Mouse (Mus musculus): ENCODE measurements around the gene Gm6803. TPM values are rescaled to one million over a fixed set of nuclear protein-coding genes. Genes with fewer than 3 reads are reported as not detected.

The Gm6803 gene
- not detected in 2 replicates for polyA plus RNA-seq (2012; ENCODE audit: low replicate concordance)

GRCm38 (mm10) chr12:88018671-88019070, at the start of gene Gm6803:
TSS of gene Gm6803 (minus strand) at chr12:88018771.

GRCm38 (mm10) chr12:88026704-88027103, 8.1 kb upstream of the Gm6803 start, which contains the start of gene Gm2056:
TSS of gene Gm2056 (plus strand) at chr12:88027004.

GRCm38 (mm10) chr12:88011548-88011947, 7.0 kb downstream of the Gm6803 start, which contains the start of gene Gm2075:
TSS of gene Gm2075 (plus strand) at chr12:88011848.

Other genes with a start within 250 kb of the Gm6803 start
- not detected in 2 replicates for gene Gm21319, start 243.0 kb downstream of the Gm6803 start, polyA plus RNA-seq (2012; ENCODE audit: low replicate concordance)
- not detected in 2 replicates for gene Gm21936, start 223.3 kb downstream of the Gm6803 start, polyA plus RNA-seq (2012; ENCODE audit: low replicate concordance)
- gene BB287469, start 202.2 kb downstream of the Gm6803 start, polyA plus RNA-seq (2012; ENCODE audit: low replicate concordance) = not detected in 2 replicates
- gene Gm2001, start 176.4 kb downstream of the Gm6803 start, polyA plus RNA-seq (2012; ENCODE audit: low replicate concordance) = not detected in 2 replicates
- gene Gm2016, start 144.7 kb downstream of the Gm6803 start, polyA plus RNA-seq (2012; ENCODE audit: low replicate concordance) = not detected in 2 replicates
- not detected in 2 replicates for gene Gm2022, start 123.4 kb downstream of the Gm6803 start, polyA plus RNA-seq (2012; ENCODE audit: low replicate concordance)
- gene Gm2035, start 98.9 kb downstream of the Gm6803 start, polyA plus RNA-seq (2012; ENCODE audit: low replicate concordance) = not detected in 2 replicates
- 0.21 TPM in 1 of 2 replicates, not detected in the other for gene Gm2042, start 64.7 kb downstream of the Gm6803 start, polyA plus RNA-seq (2012; ENCODE audit: low replicate concordance)
- gene Gm2075, start 6.9 kb downstream of the Gm6803 start, polyA plus RNA-seq (2012; ENCODE audit: low replicate concordance) = not detected in 2 replicates
- not detected in 2 replicates for gene Gm2056, start 8.2 kb upstream of the Gm6803 start, polyA plus RNA-seq (2012; ENCODE audit: low replicate concordance)
- gene Gm16368, start 64.9 kb upstream of the Gm6803 start, polyA plus RNA-seq (2012; ENCODE audit: low replicate concordance) = not detected in 2 replicates
- not detected in 2 replicates for gene Gm10436, start 163.3 kb upstream of the Gm6803 start, polyA plus RNA-seq (2012; ENCODE audit: low replicate concordance)
- not detected in 2 replicates for gene Gm8332, start 231.3 kb upstream of the Gm6803 start, polyA plus RNA-seq (2012; ENCODE audit: low replicate concordance)

Measured in hematopoietic multipotent progenitor cell, adult 10-12 weeks (in vitro differentiated cells).